Mouse (Mus musculus): ENCODE measurements around the gene Ptrhd1.
A peak's percentile ranks its signal among the peaks of the same experiment; 100 is the strongest.
"Not testable (repeated sequence)": the region's sequence is repeated elsewhere in the genome, so short reads cannot be mapped to it uniquely, and the experiment has no call there.

Ptrhd1 gene

DNA sequence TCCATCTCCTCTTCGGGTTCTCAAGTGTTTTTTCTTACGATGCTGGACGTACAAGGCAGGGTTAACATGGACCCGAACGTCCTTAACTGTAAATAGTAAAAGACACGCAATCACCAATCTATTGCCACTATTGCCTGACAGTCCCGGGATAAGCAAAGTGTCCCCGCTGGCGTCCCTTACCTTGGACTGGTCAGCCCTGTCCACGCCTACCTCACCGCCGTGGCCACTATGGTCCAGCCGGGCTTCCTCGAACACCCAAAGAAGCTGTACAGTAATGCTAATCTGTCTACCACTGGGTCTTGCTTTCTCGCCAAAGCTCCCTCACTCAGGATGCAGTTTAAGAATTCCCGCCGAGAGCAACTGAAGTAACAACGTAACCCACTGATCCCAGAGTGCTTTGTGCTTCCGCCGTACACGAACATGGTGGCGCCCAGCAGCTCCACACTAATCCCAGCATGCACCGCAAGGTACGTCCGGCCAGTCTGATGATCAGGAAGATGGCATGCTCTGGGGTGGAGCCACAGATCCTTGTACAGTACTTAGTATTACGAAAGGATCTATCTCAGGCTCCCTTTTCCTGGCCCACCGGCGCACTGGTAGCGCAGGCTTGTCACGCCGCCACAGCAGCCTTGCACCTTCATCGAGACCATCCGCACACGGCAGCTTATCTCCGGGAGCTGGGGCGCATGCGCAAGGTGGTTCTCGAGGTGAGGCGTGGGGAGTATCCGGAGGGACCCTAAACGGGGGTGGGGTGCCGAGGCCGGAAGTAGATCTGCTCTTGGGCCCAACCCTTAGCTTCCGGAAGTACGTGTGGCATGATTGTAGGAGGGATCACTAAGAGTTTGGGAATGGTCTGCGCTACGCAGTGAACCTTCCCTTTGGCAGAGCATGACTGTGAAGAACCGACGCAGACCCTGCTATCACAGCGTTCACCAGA is at the start of gene Ptrhd1, which contains the start of gene Cenpo:
Gene Ptrhd1 (plus strand): TSS at position 456 of the 937 bp plus-strand sequence.
Gene Cenpo (minus strand): TSS at position 723 of the 937 bp plus-strand sequence.
- peak; percentile 97 for DNase-seq

DNA sequence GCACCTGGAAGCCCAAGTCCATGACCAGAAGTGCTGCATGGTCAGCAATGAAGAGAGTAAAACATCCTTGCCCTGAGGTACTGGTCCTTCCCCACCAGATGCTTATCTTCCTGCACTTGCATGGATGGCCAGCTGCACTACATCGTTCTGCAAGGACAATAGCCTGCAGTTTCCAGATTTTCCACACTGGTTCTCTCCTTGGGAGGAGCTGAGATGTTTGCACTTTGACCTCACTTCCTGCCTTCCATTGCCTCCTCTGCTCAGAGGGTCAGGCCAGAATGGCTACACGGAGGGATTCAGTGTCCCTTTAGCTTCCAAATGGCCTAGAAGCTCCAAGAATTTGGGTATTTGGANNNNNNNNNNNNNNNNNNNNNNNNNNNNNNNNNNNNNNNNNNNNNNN is 49.2 kb upstream of the Ptrhd1 start:
- no peak for DNase-seq

DNA sequence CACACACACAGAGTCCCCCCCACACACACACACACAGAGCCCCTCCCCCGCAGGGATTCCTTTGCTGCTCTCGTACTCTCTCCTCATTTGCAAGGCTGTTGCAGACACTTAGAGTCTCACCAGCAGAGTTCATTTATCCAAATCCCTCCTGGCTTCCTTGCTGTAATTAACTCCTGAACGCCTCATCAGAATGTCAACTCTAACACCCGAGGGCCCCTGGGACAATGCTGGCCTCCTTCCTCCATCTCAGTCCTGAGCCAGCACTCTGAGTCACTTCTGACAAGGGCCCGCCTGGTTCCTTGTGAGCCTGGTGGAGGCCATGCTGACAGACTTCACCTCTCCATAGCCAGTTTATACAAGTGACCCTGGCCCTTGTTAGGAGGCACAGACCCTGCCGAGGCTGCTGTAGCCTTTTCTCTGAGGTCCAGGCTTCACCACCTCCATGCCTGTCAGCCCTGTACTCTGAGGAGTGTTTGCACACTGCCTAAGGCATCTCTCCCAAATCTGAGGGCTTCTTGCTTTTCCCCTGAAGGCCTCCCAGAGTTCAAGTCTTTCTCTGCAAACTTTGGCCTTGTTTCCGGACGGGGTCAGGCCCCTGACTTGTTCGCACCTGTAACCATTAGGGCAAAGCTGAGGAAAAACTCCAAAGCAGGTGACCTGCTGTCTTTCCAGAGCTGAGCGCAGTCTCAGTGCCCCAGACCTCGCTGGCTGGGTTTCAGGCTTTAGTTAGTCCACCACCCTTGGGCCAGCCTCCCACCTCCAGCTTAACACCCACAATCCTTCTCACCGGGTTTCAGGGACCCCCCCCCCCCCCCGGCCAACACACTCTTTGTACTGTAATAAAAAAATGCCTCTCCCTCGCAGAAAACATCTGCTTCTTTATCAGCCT is 45.4 kb upstream of the Ptrhd1 start:
- no peak for DNase-seq

DNA sequence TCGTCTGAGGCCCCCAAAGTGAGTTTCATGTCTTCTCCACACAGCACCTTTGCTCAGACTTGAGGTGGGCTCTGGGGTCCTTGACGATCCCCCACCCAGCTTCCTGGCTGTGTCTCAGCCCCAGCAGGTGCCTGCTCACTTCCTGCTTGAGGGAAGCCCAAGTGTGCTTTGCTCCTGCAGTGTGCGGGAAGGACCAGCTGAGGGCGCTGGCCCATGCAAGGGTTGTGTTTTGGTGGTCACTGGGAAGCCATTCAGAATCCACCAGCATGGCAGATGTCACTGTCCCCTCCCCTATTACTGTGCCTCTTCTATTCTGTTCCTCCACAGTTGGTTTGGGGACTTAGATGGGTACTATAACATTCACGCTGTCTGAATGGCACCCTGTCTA is 44.8 kb upstream of the Ptrhd1 start:
- DNase-seq = no peak

DNA sequence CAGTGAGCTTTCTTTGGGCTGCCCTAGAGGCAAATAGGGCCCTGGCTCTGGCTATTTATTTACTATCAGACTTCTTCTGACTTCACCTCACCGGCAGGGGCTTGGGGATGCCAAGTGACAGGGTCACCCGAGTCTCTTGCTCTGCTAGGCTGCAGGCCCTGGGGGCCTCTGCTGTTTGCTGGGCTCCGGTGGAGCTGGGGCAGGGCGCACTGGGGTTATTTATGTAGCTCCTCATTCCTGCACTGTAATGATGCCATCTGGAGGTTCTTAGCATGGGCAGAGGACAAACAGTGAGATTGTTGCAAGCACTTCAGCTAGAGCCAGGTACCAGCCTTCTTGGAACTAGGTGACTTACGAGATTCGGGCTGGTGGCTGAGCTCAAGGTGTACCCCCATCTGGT is 41.3 kb upstream of the Ptrhd1 start:
- DNase-seq = no peak

DNA sequence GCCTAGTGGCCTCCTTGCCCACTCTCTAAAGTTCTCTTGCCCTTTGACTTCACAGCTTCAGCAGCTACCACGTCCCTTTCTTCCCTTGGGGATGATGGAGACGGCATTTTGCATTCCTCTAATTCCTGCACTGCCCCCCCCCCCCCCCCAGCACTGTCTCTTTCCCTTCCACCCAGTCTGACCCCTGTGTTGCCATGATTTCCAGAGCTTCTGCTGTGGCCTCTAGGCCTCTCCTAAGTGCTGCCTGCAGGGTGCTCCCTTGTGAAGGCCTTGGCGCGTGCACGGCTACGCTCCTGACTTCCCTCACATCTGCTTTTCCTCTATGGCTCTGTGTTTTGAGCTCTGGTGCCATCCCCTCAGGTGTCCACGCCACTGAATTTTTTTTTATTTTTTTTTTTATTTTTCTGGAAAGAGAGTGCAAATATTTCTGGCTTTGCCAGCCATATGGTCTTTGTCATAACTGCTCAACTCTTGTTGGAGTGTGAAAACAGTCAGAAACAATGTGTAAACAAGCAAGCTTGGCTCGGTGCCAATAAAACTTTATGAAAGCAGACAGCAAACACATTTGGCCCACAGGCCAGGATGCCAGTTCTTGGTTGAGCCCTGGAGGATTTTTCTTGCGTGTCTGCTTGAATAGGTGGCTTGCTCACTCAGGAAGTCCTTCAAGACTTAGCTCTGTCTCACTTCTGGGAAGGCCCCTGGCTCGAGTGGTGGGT is 40.6 kb upstream of the Ptrhd1 start:
- no peak for DNase-seq

DNA sequence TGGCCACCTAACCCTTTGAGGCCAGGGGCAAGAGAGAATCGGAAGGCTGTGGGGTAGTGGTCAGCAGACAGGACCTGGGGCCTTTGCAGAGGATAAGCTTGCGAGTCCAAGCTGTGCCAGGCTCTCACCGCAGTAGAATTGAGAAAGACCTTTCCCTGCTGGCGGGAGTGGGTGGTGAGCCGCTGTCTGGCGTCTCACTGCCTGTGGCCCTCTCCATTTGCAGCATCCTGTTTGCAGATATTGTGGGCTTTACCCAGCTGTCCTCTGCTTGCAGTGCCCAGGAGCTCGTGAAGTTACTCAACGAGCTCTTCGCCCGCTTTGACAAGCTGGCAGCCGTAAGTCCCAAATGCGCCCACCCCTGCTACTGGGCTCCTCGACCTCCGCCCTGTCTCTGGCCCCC is 39.2 kb upstream of the Ptrhd1 start:
- DNase-seq = peak; percentile 74

DNA sequence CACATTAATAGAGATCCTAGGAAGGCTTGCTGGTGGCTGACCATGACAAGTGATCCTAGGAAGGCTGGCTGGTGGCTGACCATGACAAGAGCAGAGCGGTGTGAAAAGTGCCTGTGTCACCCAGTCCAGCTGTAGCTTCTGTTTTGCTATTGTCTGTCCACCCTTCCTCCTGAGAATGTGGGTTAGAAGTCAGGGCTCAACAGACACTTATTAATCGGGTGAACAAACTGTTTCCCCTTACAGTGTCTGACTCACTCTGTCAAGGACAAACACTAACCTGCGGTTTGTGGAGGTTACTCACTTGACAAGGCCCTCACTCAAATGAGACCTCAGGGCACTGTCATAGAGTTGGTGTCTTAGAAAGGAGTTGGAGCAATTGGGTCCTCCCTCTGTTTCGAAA is 35.1 kb upstream of the Ptrhd1 start:
- no peak for DNase-seq

DNA sequence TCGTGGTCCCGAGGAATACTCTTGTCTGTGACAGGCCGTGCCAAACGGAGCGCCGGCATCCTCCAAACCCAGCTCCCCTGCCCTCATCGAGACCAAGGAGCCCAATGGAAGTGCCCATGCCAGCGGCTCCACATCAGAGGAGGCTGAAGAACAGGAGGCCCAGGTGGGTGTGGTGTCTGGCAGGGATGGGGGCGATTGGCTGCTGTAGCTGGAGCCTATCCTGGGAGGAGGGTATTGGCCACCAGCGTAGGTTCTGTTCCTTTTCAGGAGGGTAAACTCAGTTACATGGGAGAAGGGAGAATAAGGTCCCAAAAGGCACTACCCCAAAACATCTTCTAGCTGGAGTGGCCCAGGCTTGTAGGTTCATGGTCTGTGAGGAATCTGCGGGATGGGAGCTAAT is 34.6 kb upstream of the Ptrhd1 start:
- DNase-seq = no peak

DNA sequence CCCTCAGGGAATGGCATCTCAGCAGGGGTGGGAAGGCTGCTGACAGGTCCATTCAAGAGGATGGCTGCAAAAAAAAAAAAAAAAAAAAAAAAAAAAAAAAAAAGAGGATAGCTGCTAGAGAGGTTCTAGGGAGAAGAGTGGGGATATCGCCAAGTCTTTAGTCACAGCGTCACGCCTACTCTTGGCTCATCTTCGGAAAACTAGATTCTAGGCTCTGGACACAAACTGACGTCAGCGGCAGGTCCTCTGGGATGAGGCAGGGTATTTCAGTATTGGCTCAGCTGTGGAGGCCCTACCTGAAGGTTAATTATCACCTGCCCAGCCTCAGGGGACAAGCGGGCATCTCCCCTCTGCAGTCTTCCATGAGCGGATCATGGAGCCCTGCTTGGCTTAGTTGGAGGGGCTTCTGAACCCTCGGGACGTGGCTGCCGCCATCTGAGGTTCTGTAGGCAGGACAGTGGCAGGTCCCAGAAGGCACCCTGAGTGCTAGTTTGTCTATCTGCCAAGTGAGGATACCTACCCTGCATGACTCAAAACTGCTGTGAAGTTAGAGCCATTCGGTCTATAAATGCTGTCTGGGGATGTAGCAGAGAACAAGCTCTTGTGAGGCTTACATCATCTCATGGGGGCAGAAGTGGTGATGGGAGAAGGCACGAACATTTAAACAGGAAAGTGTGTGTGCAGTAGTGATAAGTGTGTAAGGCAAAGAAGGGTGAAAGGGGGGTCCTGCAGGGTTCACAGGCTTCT is 32.2 kb upstream of the Ptrhd1 start:
- peak; percentile 68 for DNase-seq

DNA sequence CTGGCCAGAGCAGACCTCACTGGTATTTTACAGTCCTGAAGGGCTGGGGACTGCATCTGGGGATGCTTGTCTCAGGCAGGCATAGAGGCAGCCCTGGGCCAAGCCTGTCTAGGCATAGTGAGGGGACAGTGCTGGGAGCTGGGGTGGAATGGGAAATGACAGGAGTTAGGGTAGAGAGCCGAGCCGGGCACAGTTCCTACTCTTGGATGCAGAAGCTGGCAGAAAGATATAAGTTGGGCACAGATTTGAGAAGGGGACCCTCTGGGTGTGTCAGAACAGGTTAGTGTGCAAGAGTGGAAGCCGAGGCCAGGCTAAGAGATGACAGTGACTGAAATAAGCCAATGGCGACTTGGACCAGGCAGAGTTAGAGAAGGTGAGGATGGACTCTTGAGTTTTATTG is 31.6 kb upstream of the Ptrhd1 start:
- no peak for DNase-seq

DNA sequence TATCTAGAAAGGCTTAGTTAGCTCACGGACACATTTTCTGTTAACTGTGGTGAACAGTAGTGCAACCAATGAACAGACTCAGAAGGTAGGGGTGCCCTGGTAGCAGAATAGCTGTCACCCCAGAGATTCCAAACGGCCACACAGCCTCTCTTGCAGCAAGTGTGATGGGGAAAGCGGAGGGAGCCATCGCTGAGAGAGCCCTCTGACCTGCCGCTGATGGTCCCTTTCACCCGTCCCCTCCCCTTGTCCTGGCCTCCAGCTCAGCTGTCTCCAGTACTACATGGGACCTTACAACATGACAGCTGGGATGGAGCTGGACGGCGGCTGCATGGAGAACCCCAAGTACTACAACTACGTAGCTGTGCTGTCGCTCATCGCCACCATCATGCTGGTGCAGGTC is 27.7 kb upstream of the Ptrhd1 start:
- DNase-seq = no peak

DNA sequence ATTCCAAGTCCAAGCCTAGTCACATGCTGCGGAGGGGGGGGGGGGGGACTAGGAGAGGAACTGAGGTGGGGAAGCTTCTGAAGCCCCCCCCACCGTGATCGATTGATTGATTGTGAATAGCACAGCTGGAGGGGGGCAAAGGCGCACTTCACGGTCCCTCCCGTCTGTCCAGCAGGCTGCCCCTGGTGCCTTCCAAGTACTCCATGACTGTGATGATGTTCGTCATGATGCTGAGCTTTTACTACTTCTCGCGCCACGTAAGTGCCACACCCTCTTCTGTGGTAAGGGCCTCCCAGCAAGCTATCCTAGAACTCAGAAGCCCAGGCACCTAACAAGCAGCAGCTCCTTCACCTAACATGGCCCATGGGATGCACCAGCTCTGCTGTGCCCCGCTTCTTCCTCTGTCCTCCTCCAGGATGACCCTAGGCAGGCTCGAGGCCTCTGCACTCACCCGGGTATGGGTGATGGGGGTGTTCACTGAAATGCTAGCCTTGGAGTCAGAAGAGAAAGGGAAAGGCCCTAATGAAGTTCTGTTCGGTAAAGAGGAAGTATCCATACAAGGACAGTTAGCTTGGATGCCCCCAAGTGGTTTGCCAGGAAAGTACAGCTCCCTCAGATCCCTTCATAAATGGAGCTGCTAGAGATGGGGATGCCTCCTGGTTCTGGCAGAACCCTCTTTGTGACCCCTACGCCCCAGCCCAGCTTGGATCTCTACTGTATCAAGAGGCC is 25.3 kb upstream of the Ptrhd1 start:
- peak; percentile 61 for DNase-seq

DNA sequence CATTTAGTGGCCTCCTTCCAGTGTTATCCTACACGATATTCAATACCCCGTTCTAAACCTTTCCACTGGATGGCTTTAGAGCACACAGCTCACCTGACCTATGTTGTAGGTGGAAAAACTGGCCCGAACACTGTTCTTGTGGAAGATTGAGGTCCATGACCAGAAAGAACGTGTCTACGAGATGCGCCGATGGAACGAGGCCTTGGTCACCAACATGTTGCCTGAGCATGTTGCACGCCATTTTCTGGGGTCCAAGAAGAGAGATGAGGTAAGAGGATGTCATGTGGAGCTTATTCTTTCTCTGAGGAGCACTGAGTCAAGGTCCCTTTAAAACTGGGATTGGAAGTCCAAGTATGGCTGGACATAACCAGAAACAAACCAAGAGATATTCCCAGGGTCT is 24.6 kb upstream of the Ptrhd1 start:
- DNase-seq = no peak

DNA sequence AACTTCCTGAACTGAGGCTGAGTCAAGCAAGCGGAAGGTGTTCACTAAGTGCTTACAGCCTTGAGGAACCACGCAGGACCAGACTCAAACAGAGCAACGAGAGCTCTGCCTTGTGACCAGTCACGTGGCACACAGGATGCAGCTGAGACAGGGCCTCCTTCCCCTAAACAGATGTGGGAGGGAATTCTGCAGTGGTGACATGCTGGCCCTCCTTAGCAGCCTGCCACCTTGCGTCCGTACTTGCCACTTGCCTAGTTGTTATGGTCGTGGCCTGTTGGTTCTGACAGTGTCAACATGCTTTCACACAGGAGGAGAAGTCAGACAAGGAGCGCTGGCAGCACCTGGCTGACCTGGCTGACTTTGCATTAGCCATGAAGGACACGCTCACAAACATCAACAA is 22.7 kb upstream of the Ptrhd1 start:
- DNase-seq = peak; percentile 76

DNA sequence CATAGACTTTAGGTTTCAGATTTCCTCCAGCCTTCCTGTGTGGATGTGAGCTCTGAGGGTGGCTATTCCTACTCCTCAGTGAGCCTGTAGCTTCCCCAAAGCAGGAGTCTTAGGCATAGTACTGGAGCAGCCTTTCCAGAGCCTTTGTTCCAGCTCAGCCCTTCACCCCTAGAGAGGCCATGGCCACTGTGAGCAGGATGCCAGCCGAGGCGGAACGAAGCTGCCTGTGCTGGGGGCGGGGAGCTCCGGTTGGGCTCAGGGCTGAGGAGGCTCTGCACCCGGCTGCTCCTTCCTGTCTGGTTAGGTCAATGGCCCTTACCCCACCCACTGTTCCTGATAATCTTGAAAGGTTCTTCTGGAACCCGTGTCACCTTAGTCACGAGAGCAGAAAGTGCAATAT is 20.9 kb upstream of the Ptrhd1 start:
- no peak for DNase-seq

DNA sequence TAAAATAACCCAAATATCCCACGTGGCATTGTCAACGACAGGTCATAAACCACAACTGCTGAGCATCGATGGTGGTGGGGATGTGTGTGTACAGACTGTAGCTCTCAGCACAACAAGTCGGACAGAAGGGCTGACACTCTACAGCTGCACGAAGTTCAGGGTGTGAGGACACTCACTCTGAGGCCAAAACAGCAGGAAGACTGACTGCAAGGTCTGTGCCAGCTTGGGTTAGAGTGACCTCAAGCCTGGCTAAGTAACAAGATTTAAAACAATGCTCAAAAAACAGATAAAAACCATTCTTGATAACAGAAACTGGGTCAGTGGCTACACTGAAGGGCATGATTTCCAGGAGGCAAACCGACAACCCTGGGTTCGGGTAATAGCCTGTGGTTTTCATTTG is 3.7 kb upstream of the Ptrhd1 start:
- DNase-seq = no peak

DNA sequence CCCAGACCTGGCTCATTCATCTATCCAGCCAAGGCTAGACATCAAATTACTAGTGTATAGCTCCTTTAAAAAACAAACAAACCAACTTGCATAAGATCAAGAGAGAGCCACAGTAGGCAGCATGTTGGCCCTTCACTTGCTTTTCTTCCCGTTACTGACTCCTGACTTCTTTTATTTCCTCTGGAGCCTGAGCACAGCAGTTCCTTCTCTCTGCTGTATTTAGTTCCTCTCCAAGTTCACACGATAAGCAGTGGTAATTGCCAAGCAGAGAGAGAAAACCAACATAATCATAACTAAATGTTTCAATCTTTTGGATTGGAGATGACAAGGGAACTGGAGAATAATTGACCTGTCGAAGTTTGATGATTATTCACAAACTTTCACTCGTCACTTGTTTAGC is 1.1 kb upstream of the Ptrhd1 start:
- DNase-seq = no peak

DNA sequence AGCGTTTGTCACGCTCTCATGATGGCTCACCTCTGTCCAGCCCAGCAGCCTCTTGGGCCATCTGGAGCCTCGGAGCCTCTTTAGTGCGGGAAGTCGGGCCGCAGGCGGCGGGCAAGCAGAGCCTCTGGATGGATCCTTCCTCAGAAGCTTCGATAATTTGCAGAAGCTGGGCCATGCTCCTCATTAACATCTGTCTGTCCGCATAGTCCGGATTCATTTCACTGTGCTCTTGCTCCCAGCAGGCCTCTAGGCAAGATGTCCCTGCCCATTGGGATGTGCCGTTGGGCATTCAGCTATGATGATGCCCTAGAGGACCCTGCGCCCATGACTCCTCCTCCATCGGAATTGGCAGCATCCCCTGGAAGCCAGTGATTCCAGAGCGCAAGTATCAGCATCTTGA is 3.7 kb downstream of the Ptrhd1 start:
- DNase-seq = no peak

DNA sequence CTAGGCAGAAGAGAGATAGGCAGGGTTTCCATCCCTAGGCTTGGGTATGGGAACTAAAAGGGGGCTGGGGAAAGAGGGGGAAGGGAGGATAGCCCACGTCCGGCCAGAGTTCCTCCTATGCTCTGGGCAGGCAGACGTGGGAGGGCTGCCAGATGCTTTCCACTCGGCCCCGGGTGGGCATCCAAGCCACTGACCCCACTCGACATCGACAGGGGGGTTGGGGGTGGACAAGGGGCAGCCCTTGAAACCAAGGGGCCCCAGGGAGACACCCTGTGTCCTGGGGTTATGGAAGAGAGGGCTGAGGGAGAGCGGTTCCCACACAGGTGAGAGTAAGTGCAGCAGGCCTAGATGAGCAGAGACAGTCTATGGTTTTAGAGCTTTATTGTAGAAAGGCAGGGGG is 6.5 kb downstream of the Ptrhd1 start:
- DNase-seq = not testable (repeated sequence)

DNA sequence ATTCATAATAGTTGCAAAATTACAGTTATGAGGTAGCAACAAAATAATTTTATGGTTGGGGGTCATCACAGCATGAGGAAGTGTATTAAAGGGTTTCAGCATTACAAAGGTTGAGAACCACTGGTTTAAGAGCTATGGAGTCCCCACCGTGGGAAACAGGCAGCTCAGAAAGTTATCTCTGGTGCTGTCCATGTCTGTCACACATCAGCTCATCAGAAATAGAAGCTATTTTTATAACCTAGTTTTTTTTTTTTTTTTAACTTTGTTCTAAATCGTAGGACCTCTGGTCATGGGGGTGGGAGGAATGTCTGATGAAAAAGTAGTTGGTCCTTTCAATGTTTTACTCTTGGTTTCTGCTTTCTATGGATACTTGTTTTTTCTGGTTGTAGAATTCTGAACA is 10.0 kb downstream of the Ptrhd1 start:
- DNase-seq = no peak

DNA sequence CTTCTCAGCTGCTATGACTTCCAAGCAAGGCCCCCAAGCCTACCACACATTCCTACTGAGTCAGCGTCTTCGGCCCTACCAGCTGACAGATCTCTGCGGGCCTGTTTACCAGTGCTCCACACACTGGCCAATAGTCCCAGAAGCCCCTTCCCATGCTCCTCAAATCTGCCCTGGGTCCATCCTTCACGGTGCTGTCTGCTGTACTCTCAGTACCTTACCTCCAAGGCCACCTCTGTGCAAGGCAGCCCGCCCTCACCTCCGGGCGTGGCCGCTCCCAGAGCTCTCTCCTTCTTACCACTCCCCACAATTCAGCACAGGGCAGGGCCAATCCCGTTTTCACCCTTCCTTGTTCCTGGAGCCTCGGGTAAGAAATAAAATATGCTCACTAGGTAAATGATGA is 11.9 kb downstream of the Ptrhd1 start:
- DNase-seq = no peak

All from layer of hippocampus, adult 9-11 months (tissue).